Mouse (Mus musculus) adrenal gland, postnatal 25 days (tissue): ENCODE results near the gene Cyth2. TPM values are rescaled to one million over a fixed set of nuclear protein-coding genes. Genes with fewer than 3 reads are reported as not detected.

ENCODE experiments used
- DNase-seq: peaks from one replicate; pipeline ENCODE4 v3.0.0; 2021; ENCODE audit warnings: mixed read lengths
- total RNA-seq: library from RNA; stranded (reverse); gene quantifications from 2 replicates; pipeline ENCODE4 v1.2.3, GENCODE M21; 2021

The Cyth2 gene
- total RNA-seq, 1 experiment from 2014 or later: 134 TPM

GRCm38 (mm10) chr7:45814841-45815240, 460 bp upstream of the Cyth2 start:
- DNase-seq: no peak

- no peak for DNase-seq
Observed at GRCm38 (mm10) chr7:45812921-45813320, 1.5 kb downstream of the Cyth2 start.

DNA sequence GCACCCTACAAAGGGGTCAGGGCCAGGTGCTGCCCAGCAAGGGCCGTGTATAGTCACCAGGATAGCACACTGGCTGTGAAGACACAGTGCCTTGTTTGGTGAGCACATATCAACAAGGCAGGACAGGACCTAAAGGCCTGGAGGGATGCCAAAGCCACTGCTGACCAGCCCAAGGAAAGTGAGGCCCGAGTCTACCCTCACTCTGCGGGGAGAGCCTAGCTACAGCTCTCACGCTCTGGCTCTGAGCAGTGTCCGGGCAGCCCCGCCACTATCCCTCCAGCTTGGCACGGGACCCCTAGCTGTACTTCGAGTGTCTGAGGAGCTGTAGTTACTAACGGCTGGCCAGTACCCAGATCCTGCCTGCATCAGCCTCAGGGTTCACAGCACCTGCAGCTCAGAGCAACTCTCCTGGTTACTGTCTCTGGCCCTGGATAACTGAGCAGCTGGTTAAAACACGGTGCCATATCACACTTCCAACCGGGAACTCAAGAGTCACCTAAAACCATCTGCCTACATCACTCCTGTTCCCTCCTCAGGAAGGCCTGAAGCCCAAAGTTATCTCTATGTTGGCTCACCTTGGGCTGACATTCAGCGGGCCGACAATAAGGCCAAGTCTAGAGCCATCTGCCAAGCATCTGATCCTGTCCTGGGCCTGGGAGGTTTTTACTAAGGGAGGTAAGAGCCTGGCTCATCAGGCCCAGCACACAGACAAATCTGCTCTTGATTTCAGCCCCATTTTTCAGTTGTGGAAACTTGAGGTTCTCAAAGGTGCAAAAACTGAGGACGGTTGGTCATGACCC, 4.9 kb downstream of the Cyth2 start:
- no peak for DNase-seq

GRCm38 (mm10) chr7:45808471-45808870, 5.9 kb downstream of the Cyth2 start:
- no peak for DNase-seq

- DNase-seq: no peak
Observed at GRCm38 (mm10) chr7:45805941-45806340, 8.4 kb downstream of the Cyth2 start.

- DNase-seq: peak; percentile 64
Observed at GRCm38 (mm10) chr7:45802551-45802950, 11.8 kb downstream of the Cyth2 start.

- peak; percentile 93 for DNase-seq
Observed at GRCm38 (mm10) chr7:45801348-45801747, 13.0 kb downstream of the Cyth2 start.

DNA sequence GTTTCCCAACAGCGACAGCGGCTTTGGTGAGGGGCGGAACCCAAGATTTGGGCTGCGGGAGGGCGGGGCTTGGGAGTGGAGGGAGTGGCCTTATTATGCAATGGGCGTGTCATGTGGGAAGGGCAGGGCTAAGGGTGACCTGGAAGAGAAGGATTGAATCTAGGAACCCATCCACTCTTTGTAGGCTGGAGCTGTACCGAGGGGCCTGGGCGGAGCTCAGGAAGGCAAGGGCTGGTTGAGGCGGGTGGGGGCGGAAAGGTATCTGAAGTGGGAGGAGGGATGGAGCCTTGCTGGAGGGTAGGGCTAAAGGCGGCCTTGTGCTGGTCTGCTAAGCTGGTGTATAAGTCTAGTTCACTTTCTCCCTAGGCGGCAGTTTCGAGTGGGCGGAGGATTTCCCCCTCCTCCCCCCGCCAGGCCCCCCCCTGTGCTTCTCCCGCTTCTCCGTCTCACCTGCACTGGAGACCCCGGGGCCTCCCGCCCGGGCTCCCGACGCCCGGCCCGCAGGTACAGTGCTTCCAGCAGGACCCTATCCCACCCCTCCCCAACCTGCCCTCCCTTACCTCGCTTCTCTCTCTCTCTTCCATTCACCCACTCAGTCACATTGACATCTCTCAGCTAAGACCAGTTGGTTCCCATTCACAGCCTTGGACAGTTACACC, 13.7 kb downstream of the Cyth2 start:
- DNase-seq: peak; percentile 55

DNA sequence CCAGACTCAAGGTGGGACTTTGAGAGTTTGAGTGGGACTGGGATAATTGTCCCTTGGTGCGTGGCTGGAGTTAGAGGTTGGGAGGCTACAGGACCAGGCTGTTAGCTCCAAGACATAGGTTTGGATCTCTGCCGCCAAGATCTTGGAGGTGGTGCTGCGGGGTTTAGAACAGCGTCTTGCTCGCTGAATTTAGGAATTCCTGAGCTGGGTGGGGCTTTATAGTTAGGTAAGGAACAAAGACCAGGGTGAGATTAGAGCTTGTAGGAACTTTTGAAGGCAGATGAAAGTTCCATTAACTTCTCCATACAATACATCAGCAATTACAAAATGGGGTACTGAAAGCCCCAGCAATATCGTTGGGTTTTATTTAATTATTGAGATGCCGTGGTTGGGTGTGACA, 14.4 kb downstream of the Cyth2 start:
- no peak for DNase-seq

DNA sequence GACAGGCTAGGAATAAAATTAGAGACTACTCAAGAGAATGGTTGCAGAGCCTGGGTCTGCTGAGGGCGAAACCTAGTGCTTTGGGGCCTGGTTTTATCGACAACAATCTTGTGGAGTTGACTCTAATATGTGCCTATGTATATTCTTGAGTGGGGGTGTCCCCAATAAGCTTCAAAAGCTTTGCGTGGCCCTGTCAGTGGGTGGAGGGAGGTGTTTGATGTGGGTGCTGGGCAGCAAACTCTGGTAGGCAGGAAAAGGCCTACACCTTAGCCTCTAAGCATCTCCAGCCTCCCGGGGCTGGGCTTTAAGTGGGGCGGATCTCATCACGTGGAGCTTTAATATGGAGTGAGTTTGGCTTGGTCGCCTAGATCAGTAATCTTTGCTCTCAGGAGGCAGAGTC, 15.4 kb downstream of the Cyth2 start:
- no peak for DNase-seq

GRCm38 (mm10) chr7:45798511-45798836, 15.9 kb downstream of the Cyth2 start:
- DNase-seq: peak; percentile 58

GRCm38 (mm10) chr7:45797661-45798510, 16.5 kb downstream of the Cyth2 start:
- peak; percentile 40 for DNase-seq

GRCm38 (mm10) chr7:45796950-45797349, 17.4 kb downstream of the Cyth2 start:
- DNase-seq: no peak

- DNase-seq: no peak
Observed at GRCm38 (mm10) chr7:45794971-45795370, 19.4 kb downstream of the Cyth2 start.

DNA sequence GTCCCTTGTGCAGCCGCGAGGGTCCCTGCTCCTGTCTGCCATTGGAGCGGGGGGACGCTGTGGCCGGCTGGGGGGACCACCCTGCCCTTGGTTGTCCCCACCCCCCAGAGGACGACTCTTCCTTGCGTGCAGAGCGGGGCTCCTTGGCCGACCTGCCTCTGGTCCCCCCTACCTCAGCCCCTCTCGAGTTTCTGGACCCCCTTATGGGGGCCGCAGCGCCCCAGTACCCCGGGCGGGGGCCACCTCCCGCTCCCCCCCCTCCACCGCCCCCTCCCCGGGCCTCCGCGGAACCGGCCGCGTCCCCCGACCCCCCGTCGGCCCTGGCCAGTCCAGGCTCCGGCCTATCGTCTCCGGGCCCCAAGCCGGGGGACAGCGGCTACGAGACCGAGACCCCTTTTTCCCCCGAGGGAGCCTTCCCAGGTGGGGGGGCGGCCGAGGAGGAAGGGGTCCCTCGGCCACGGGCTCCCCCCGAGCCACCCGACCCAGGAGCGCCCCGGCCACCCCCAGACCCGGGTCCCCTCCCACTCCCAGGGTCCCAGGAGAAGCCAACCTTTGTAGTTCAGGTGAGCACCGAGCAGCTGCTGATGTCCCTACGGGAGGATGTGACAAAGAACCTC, 20.3 kb downstream of the Cyth2 start:
- no peak for DNase-seq

DNA sequence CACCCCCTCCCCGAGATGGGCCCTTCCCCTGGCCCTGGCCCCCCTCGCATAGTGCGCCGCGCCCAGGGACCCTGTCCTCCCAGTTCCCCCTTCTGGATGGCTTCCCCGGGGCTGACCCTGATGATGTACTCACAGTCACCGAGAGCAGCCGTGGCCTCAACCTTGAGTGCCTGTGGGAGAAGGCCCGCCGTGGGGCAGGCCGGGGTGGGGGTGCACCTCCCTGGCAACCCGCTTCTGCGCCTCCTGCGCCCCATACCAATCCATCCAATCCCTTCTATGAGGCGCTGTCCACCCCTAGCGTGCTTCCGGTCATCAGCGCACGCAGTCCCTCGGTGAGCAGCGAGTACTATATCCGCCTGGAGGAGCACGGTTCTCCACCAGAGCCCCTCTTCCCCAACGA, 21.1 kb downstream of the Cyth2 start:
- DNase-seq: no peak

GRCm38 (mm10) chr7:45791756-45792490, 22.5 kb downstream of the Cyth2 start:
- no peak for DNase-seq

DNA sequence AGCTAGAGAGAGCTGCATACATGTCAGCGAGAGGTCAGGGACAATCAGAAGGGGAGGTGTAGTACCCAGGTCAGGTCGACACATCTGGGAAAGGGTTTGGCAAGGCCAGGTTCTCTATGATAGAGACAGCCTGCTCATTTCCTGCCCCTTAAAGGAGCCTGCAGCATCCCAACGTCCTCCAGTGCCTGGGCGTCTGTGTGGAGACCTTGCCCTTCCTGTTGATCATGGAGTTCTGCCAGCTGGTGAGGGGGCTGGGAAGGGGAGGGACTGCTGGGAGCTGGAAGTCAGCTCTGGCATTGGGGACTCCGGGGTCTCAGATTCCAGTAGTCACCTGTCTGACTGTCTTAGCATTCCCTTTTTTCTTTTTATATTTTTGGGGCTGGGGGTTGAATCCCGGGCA, 23.7 kb downstream of the Cyth2 start:
- no peak for DNase-seq

DNA sequence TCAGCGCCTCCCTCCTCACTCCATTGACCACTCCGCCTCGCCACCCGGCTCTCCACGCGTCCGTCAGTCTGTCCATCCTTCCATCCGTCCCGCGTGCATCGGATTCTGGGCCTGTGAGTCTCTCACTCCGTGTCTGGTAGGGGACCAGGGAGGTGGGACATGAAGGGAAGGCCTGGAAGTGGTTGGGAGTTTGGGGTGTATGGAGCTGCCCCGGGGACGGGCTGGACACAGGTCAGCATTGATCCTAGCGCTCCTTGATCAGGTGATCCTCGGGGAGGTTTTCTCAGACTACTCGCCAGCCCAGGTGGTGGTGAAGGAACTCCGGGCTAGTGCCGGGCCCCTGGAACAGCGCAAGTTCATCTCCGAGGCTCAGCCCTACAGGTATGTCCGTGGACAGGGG, 26.7 kb downstream of the Cyth2 start:
- no peak for DNase-seq

DNA sequence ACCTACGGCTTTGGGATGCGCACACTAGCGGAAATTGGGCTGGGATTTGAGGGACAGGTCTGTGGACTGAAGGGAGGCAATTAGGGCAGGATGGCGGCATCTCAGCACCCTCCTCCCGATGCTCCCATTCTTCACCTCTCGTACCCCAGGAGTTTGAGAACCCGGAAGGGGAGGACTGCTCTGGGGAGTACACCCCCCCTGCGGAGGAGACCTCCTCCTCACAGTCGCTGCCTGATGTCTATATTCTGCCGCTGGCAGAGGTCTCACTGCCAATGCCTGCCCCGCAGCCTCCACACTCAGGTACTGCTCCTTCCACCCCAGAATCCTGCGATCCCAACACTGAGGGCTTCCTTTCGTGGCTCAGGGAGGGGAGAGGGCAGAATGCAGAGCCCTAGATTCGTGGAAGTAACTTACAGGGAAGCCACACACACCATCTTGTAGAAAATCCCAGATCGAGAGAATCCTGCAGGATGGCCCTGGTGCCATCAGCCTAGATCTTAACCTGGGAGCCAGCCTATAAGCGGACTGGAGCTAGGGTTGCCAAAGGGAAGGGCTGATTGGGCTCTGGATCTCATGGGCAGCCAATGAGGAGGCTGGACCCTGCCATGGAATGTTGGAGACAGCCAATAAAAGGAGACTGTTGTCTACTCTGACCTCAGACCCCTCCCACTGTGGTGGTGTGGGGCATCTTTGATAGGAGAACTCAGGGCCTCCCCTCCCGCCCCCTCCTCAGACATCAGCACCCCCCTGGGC, 27.5 kb downstream of the Cyth2 start:
- DNase-seq: no peak

GRCm38 (mm10) chr7:45786136-45786578, 28.2 kb downstream of the Cyth2 start:
- DNase-seq: no peak
